Mouse (Mus musculus): ENCODE measurements around the gene Emc8.

Emc8 gene

GRCm38 (mm10) chr8:120641245-120641644 is 27.1 kb downstream of the Emc8 start:
- no peak for DNase-seq (ENCODE audit: low read depth)

- DNase-seq (ENCODE audit: low read depth): peak; percentile 83
Measured at GRCm38 (mm10) chr8:120634329-120634839, 34.0 kb downstream of the Emc8 start.

DNA sequence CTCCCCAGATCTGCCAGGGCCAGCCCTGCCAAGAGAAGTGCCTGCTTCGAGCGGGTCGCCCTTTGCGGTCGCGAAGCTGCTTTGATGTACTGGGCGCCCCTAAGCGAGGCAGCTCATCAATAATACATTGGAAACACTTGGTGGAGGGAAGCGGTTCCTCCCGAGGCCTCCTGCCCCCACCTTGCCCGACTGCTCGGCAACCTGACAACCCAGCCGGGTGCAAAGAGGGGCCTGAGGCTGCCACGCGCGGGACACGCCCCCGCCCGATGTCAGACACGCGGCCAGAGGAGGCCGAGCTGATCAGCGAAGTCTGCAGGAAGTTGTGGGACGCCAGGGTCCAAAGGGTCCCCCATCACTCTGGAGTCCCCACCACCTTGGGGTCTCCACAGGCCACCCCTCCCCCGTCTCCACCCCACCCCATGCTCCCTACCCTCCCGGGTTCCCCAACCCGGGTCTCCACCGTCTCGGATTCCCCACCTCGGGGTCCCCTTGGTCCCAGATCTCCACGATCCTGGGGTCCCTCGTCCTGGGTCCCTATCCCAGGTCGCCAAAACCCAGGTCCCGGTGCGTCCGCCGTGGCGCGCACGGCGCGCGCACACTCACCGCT is 34.6 kb downstream of the Emc8 start:
- DNase-seq (ENCODE audit: low read depth): no peak

DNA sequence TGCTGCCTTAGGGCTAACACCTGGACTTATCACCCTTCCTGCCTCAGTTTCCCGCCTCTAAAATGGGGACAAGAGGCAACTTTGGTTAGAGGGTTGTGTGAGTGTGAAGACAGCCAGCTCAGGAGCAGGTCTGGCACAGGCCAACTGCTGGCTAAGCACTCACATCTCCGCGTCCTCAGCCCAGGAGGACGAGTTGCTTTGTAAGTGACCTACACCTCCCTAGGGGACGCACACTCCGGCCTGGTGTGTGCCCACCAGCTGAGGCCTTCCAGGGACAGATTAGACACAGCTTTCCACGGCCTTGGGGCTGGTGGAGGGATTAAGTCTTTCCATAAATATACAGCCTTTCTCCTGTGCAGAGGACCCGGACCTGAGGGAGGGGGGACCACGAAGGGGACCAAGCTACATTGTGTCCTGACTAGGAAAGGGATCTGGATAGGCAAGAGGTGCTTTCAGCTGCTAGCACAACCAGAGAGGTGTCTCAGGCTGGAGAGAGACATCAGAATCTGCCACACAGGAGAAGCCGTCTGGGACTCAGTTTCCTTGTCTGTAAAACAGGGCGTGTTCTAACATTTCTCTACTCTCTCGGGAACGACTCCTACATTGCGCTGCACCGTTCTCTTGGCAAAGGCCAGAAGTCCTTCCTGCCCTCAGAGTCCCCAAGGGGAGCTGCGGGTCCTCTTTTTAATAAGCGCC is 35.3 kb downstream of the Emc8 start:
- no peak for DNase-seq (ENCODE audit: low read depth)

- DNase-seq (ENCODE audit: low read depth): no peak
Measured at GRCm38 (mm10) chr8:120631441-120632375, 36.7 kb downstream of the Emc8 start.

DNA sequence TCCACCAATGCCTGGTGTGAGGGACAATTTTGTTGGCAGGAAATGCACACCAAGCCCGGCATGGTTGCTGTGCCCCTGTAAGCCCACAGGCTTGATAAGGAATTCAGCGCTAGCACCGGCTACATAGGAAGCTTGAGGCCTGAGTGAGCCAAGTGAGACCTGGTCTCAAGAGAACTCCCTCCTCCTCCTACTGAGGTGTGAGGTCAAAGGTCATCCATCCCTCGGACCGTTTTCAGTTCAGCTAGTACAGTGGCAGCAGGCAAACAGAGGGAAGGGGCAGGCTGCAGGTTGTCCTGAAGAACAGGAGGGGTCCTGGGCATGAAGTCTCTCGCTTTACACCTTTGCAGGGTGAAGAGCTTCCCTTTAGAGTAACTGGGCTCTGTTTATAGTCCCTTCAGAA is 37.5 kb downstream of the Emc8 start:
- no peak for DNase-seq (ENCODE audit: low read depth)

DNA sequence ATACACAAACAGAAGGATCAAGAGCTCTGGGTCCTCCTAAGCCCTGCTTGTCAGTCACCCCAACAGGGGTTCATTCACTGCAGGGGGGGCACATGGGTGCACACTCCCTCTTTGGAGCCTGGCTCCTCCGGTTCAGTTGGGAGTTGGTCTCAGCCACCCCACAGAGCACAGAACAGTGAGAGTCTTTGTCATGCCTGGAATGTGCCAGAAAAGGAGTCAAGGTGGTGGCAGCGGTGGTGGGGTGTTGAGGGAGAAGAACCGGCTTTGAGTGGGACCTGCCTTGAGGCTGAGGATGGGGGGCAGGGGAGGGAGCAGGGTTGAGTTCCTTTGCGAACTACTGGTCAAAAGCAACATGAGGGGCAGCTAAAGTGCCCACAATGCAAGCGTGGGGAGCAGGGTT is 38.3 kb downstream of the Emc8 start:
- DNase-seq (ENCODE audit: low read depth): no peak

- no peak for DNase-seq (ENCODE audit: low read depth)
Measured at GRCm38 (mm10) chr8:120627298-120627697, 41.1 kb downstream of the Emc8 start.

DNA sequence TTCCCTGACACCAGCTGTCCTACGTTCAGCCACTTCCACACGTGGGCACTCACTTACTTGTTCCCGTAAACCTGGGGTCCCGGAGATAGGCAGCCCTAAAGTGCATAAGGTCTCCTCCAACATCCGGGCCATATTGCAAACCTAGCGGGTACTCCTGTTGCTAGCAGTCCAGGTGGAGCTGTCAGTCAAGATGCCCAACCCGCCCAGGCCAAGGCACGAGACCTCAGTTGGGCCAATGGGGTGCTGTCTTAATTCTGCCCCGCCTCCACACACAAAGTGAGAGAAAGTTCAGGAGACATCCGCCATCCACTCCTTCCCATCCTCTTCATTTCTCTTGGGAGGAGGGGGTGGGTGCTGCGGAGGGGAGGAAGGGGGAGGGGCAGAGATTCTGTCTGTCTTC is 41.9 kb downstream of the Emc8 start:
- DNase-seq (ENCODE audit: low read depth): no peak

- DNase-seq (ENCODE audit: low read depth): no peak
Measured at GRCm38 (mm10) chr8:120623608-120624007, 44.8 kb downstream of the Emc8 start.

DNA sequence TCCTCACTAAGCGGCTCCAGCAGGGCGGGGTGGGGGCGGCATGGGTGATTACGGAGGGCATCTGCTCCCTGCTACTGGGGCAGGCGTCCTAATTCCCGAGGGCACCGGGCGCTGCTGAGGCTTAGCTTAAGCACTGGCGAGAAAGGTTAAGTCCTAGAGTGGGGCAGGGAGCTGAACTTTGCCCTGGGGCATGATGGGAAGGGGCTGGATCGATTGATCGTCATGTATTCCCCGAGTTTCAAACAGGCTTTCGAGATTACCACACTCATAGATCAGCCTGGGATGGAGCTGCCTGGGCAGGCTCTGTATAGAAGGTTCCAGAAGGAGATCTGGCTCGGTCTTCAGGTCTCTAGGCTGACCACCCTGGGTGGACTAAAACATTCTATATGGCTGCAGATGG is 46.2 kb downstream of the Emc8 start:
- no peak for DNase-seq (ENCODE audit: low read depth)

- peak; percentile 62 for DNase-seq (ENCODE audit: low read depth)
Measured at GRCm38 (mm10) chr8:120620441-120620840, 47.9 kb downstream of the Emc8 start.

GRCm38 (mm10) chr8:120619235-120620180 is 48.9 kb downstream of the Emc8 start:
- peak; percentile 45 for DNase-seq (ENCODE audit: low read depth)

GRCm38 (mm10) chr8:120618110-120618509 is 50.3 kb downstream of the Emc8 start:
- peak; percentile 71 for DNase-seq (ENCODE audit: low read depth)

DNA sequence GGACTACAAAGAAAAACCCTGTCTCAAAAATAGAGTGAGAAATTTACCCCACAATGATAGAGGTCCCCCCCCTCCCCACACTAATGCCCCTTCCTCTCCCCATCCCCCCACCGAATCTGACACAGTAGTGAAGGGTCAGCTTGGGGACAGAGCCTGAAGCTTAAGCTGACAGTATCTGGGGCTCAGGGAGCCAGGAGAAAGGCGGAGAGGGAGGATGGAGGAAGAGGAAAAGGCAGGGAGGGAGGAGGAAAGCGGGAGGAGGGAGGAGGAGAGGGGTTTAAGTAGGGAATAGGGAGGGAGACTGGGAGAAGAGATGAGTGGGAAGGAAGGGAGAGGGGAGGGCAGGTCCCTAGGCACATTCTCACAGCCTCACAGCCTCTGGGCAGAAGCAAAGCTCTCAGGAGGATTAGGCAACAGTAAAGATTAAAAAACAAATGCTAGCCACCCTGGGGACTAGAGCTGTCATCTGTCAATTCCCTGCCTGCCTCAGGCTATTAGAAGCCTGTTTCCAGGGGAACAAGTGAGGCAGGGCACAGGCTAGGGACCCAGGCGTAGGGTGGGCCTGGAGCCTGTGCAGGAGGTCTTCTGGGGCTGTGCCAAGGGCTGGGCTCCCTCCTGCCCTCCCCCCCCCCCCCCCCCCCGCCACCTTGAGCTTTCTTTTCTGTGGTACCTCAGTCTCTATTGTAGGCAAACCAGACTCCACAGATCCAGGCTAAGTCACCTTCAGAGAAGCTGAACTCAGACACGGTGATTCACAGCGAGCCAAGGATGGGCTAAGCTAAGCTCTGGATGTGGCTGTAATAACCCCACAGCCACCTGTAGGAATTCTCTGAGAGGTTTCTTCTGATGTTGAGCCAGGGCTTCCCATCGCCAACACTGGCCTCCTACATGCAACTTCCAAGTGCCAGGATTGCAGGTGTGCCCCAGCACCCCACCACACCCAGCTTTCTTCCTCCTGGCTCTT is 51.4 kb downstream of the Emc8 start:
- DNase-seq (ENCODE audit: low read depth): no peak

- no peak for DNase-seq (ENCODE audit: low read depth)
Measured at GRCm38 (mm10) chr8:120614491-120614890, 53.9 kb downstream of the Emc8 start.

DNA sequence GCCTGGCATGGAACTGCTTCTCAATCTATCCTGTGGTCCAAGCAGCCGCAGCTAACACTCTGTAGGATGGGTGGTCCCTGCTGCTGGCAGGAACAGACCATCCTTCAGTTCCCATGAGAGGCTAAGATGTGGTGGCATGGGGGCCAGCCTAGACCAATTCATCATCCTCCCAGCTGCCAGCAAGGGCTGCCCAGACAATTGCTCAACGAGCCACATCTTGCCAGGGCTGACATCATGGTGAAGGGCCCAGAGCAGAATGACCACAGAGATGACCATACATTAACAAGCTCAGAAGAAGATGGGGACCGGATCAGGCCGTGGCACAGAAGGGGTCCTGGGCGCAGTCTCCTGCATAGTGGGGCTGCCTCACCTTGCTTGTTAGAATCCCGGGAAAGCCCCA is 57.5 kb downstream of the Emc8 start:
- DNase-seq (ENCODE audit: low read depth): no peak

GRCm38 (mm10) chr8:120607885-120608284 is 60.5 kb downstream of the Emc8 start:
- DNase-seq (ENCODE audit: low read depth): peak; percentile 82

- no peak for DNase-seq (ENCODE audit: low read depth)
Measured at GRCm38 (mm10) chr8:120607460-120607859, 60.9 kb downstream of the Emc8 start.

Data from 416B (cell line).